Mouse (Mus musculus): Measurements from ENCODE around the gene Dnajc8. TPM values are rescaled to one million over a fixed set of nuclear protein-coding genes. Genes with fewer than 3 reads are reported as not detected.

Gene Dnajc8
- polyA plus RNA-seq, 1 experiment from 2014 or later = 132 TPM

DNA sequence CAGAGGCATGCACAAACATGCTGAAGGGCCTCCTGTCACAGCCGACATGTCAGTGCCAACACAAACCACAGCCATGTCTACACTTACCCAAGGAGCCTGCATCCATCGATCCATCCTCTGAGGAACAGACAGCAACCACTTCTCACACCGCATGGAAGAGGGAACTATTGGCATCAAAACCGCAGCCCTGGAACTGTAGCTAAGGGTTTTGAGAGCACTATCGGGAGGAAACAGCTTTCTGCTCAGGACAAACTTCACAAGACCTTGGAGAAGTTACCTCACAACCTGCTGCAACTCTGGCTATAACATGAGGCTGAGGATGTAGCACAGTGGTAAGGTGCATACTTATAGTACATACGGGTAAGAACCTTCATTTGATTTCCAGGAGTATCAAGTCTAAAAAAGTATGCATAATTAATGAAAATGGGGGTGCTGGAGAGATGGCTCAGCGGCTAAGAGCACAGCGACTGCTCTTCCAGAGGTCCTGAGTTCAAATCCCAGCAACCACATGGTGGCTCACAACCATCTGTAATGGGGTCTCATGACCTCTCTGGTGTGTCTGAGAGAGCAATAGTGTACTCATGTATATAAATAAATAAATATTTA is 7.3 kb upstream of the Dnajc8 start:
- Histone ChIP-seq H3K27me3 (replicated peaks; ENCODE audit: control insufficient read depth, insufficient read depth, low read length) (no peaks in the 10 kb centered on the region), H3K27ac (ENCODE audit: low read length) (no peak overlapping the region), H3K4me1 (replicated peaks; ENCODE audit: control insufficient read depth, insufficient read depth, low read length) (peaks cover 15% of the 10 kb centered on the region), H3K4me3 (replicated peaks; ENCODE audit: low read length) (no peak overlapping the region), H3K9ac (replicated peaks; ENCODE audit: low read depth, low read length) (no peak overlapping the region), H3K4me2 (ENCODE audit: low read length) (no peak overlapping the region), H3K36me3 (ENCODE audit: control insufficient read depth, insufficient read depth) (peaks cover 10% of the 10 kb centered on the region), H3K9me3 (ENCODE audit: control insufficient read depth, low read length) (no peaks in the 10 kb centered on the region)
- no peak for ATAC-seq
- 96% methylated on average over 8 of the region's 8 CpGs for WGBS

DNA sequence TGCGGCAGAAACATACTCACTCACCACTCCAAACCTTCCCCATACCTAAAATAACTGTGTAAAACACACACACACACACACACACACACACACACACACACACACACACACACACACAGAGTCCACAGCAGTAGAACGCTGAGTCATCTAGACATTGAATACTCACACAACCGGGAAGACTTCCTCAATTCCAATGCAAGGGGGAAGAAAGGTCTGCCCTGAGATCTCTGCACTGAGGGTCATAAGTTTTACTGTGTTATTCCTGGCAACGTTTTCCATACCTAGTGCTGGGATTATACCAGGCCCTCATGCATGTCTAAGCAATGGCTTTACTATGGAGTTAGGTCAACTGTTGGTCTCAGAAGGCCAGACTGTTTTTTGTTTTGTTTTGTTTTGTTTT is 6.0 kb upstream of the Dnajc8 start:
- H3K9ac ChIP-seq (replicated peaks; ENCODE audit: low read depth, low read length) = no peak overlapping the region
- H3K4me2 ChIP-seq (ENCODE audit: low read length) = no peak overlapping the region
- no peak overlapping the region for H3K4me3 ChIP-seq (replicated peaks; ENCODE audit: low read length)
- ATAC-seq = no peak
- peaks cover 21% of the 10 kb centered on the region for H3K4me1 ChIP-seq (replicated peaks; ENCODE audit: control insufficient read depth, insufficient read depth, low read length)
- 92% methylated on average over 4 of the region's 4 CpGs for WGBS
- no peak overlapping the region for H3K27ac ChIP-seq (ENCODE audit: low read length)
- H3K27me3 ChIP-seq (replicated peaks; ENCODE audit: control insufficient read depth, insufficient read depth, low read length) = no peaks in the 10 kb centered on the region
- no peaks in the 10 kb centered on the region for H3K9me3 ChIP-seq (ENCODE audit: control insufficient read depth, low read length)
- peaks cover 10% of the 10 kb centered on the region for H3K36me3 ChIP-seq (ENCODE audit: control insufficient read depth, insufficient read depth)

DNA sequence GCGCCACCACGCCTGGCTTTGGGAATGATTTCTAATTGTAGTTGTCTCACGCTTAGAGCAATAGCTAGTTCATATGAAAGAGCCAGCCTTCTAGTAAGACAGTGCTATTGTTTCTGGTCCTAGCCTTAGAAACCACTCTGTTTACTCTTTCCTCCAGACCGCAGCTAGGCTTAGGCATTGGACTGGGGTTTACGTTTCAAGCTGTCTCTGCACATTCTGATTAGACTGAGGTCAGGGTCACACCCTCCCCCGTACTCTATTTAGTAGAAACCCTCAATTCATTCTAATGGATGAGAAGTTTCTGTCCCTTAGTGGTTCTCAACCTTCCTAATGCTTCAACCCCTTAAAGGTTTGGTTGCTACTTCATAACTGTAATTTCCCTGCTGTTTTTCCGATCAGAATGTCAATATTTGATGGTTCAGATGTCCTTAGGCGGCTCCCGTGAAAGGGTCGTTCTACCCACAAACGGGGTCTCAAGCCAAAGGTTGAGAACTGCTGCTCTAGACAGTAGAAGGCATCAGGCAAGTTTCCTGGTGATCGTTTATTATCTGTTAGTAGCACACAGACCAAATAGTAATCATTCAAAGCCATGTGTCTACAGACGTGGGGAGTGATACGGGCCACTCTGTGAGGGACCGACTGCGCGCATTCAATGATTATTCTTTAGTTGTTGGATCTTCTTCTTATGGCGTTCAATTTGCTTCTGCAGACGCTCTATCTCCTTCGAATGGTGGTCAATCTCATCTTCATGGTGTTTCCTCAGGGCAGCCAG is 5.1 kb upstream of the Dnajc8 start:
- no peak overlapping the region for H3K4me2 ChIP-seq (ENCODE audit: low read length)
- H3K9ac ChIP-seq (replicated peaks; ENCODE audit: low read depth, low read length) = no peak overlapping the region
- WGBS = 96% methylated on average over 20 of the region's 20 CpGs
- peaks cover 10% of the 10 kb centered on the region for H3K36me3 ChIP-seq (ENCODE audit: control insufficient read depth, insufficient read depth)
- H3K4me3 ChIP-seq (replicated peaks; ENCODE audit: low read length) = no peak overlapping the region
- H3K27ac ChIP-seq (ENCODE audit: low read length) = no peak overlapping the region
- H3K27me3 ChIP-seq (replicated peaks; ENCODE audit: control insufficient read depth, insufficient read depth, low read length) = no peaks in the 10 kb centered on the region
- no peaks in the 10 kb centered on the region for H3K9me3 ChIP-seq (ENCODE audit: control insufficient read depth, low read length)
- no peak for ATAC-seq
- H3K4me1 ChIP-seq (replicated peaks; ENCODE audit: control insufficient read depth, insufficient read depth, low read length) = peaks cover 22% of the 10 kb centered on the region

DNA sequence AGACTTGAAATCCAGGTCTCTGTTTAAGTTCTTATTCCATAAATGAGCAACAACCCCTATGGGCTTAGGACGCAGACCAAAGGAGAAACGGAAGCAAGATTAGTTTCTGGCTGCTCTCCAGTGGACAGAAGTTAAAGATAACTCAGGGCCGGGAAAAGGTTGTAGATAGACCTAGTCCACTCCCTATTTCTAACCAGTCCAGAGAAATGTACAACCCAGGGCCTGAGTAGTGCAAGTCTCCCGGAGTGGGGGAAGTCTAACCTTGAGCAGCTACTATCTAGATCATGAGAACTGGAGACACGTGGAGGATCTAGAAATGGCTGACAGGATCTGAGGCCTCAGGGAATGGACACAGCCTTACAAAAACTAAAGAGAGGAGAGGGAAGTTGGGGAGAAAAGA is 2.9 kb upstream of the Dnajc8 start:
- Histone ChIP-seq H3K4me2 (ENCODE audit: low read length) (peak overlapping the region; percentile 89), H3K9ac (replicated peaks; ENCODE audit: low read depth, low read length) (peak overlapping the region; percentile 85), H3K9me3 (ENCODE audit: control insufficient read depth, low read length) (no peaks in the 10 kb centered on the region), H3K36me3 (ENCODE audit: control insufficient read depth, insufficient read depth) (peaks cover 10% of the 10 kb centered on the region), H3K4me3 (replicated peaks; ENCODE audit: low read length) (peak overlapping the region; percentile 68), H3K27me3 (replicated peaks; ENCODE audit: control insufficient read depth, insufficient read depth, low read length) (no peaks in the 10 kb centered on the region), H3K27ac (ENCODE audit: low read length) (peak overlapping the region; percentile 93), H3K4me1 (replicated peaks; ENCODE audit: control insufficient read depth, insufficient read depth, low read length) (peaks cover 36% of the 10 kb centered on the region)
- WGBS = 15% methylated on average over 5 of the region's 5 CpGs
- no peak for ATAC-seq

DNA sequence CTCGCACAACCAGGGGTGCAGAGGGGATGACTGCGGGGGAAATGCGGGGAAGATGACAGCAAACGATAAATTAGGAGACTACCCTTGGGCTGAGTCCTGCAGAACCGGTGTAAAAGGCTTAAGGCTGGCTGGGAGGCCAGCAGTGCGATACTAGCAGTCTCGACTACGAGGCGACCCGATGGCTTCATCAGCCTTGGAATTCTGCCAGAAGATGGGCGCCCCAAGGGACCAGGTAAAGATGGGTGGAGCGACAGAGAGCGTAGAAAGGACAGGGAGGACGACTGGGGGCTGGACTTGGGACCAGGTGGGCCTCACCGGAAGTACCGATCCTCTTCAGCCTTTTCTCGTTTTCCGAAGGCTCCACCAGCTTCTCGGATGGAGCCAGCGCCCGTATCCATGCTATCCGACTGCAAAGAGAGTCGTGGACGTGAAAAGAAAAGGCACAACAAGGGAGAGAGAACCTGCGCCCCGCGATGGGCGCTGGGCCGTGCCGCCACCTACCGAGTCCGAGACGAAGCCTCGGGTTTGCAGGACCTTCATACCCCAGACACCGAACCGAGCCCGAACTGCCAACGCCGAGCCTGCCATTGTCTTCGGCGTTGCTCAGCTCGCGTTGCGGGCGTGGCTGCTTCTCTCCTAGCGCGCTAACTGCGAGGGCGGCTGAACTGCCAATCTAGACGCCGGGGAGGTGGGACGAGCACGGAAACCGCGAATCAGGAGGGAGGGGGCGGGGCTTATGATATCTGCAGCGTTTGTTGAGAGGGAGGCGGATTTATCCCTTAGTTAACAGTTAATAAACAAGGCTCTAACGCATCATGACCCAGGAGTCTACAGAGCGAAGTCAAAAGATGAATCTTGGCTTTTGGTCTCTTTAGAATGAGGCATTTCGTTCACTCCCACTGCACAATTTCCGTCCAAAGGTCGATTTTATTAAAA is 2.1 kb upstream of the Dnajc8 start, which contains the start of gene Atpif1:
Gene Atpif1, minus strand, starts transcription at position 679 of the 936 bp plus-strand sequence.
- peak within 1 kb of the TSS; percentile 89 for H3K4me2 ChIP-seq (ENCODE audit: low read length)
- WGBS = under 1% methylated on average over 63 of the region's 63 CpGs

DNA sequence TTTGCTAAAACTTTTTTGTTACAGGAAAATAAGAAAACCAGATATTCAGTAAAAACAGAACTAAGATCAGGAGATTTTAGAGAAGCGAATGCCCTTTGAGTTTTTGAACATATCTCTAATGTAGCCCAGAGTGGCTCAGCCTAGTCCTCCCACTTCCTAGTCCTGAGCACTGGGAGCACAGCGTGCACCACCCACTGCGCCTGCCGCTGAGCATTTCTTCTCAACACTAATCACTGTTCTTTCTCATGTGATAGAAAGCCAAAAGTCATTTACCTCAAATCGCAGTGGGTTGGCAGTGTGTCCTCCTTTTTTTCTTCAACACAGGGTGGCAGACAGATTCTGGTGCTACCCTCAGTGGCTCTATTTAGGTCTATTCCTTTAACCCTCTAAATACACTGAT is 4.1 kb downstream of the Dnajc8 start:
- Histone ChIP-seq H3K36me3 (ENCODE audit: control insufficient read depth, insufficient read depth) (peaks cover 19% of the 10 kb centered on the region), H3K27me3 (replicated peaks; ENCODE audit: control insufficient read depth, insufficient read depth, low read length) (no peaks in the 10 kb centered on the region)
- WGBS = 91% methylated on average over 5 of the region's 5 CpGs

More for the DNA sequence above, 2.1 kb upstream of the Dnajc8 start, which contains the start of gene Atpif1:
- Histone ChIP-seq H3K27ac (ENCODE audit: low read length) (peak within 1 kb of the TSS; percentile 93), H3K4me3 (replicated peaks; ENCODE audit: low read length) (peak within 1 kb of the TSS; percentile 68), H3K9ac (replicated peaks; ENCODE audit: low read depth, low read length) (peak within 1 kb of the TSS; percentile 85), H3K36me3 (ENCODE audit: control insufficient read depth, insufficient read depth) (peaks cover 8% of the 10 kb centered on the region), H3K27me3 (replicated peaks; ENCODE audit: control insufficient read depth, insufficient read depth, low read length) (no peaks in the 10 kb centered on the region), H3K4me1 (replicated peaks; ENCODE audit: control insufficient read depth, insufficient read depth, low read length) (peaks cover 36% of the 10 kb centered on the region), H3K9me3 (ENCODE audit: control insufficient read depth, low read length) (no peaks in the 10 kb centered on the region)
- peak; percentile 95 for ATAC-seq

DNA sequence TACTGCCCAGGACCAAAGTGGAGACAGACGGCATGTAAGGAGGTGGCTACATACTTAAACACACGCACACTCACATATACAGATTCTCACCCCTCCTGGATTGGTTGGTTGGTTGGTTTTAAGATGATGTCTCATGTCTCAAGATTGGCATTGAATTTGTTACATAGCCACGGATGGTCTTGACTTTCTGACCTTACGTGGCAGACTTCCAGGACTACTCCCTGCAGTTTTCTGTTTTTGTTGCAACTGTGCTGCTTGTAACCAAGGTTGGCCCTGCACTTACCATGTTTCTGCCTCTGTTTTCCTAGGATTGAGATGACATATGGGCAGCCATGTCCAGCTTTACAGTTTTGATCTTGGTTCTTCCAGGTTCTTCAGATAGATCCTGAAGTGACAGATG is 6.1 kb downstream of the Dnajc8 start:
- 84% methylated on average over 4 of the region's 4 CpGs for WGBS
- no peak overlapping the region for H3K9ac ChIP-seq (replicated peaks; ENCODE audit: low read depth, low read length)
- H3K4me2 ChIP-seq (ENCODE audit: low read length) = no peak overlapping the region
- H3K4me1 ChIP-seq (replicated peaks; ENCODE audit: control insufficient read depth, insufficient read depth, low read length) = peaks cover 11% of the 10 kb centered on the region
- H3K27me3 ChIP-seq (replicated peaks; ENCODE audit: control insufficient read depth, insufficient read depth, low read length) = no peaks in the 10 kb centered on the region
- H3K4me3 ChIP-seq (replicated peaks; ENCODE audit: low read length) = no peak overlapping the region
- no peaks in the 10 kb centered on the region for H3K9me3 ChIP-seq (ENCODE audit: control insufficient read depth, low read length)
- H3K27ac ChIP-seq (ENCODE audit: low read length) = no peak overlapping the region
- no peak for ATAC-seq
- H3K36me3 ChIP-seq (ENCODE audit: control insufficient read depth, insufficient read depth) = peaks cover 24% of the 10 kb centered on the region

More for the DNA sequence above, 4.1 kb downstream of the Dnajc8 start:
- no peaks in the 10 kb centered on the region for H3K9me3 ChIP-seq (ENCODE audit: control insufficient read depth, low read length)
- H3K4me1 ChIP-seq (replicated peaks; ENCODE audit: control insufficient read depth, insufficient read depth, low read length) = peaks cover 17% of the 10 kb centered on the region
- H3K4me2 ChIP-seq (ENCODE audit: low read length) = no peak overlapping the region
- H3K4me3 ChIP-seq (replicated peaks; ENCODE audit: low read length) = no peak overlapping the region
- no peak overlapping the region for H3K9ac ChIP-seq (replicated peaks; ENCODE audit: low read depth, low read length)
- no peak for ATAC-seq
- no peak overlapping the region for H3K27ac ChIP-seq (ENCODE audit: low read length)

DNA sequence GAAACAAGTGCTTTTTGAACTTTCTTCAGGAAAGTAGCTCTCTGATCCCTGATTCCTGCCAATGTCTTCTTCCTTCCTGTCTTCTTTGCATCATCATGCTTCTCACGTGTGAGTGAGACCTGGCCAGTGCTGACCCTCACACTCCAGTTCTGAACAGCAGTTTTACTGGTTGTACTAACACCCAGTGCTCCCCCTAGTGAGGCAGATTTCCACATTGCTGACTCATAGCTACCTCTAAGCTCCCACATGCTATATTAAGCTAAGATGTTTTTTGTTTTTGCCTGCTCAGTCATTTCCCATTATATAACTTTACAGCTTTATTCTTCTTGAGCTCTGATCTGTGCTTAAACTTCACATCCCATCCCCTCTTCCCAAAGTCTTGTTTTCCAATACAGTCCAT is 7.4 kb downstream of the Dnajc8 start:
- no peak for ATAC-seq
- Histone ChIP-seq H3K9me3 (ENCODE audit: control insufficient read depth, low read length) (no peaks in the 10 kb centered on the region), H3K4me1 (replicated peaks; ENCODE audit: control insufficient read depth, insufficient read depth, low read length) (no peaks in the 10 kb centered on the region), H3K4me3 (replicated peaks; ENCODE audit: low read length) (no peak overlapping the region), H3K27me3 (replicated peaks; ENCODE audit: control insufficient read depth, insufficient read depth, low read length) (no peaks in the 10 kb centered on the region), H3K27ac (ENCODE audit: low read length) (no peak overlapping the region), H3K36me3 (ENCODE audit: control insufficient read depth, insufficient read depth) (peaks cover 32% of the 10 kb centered on the region), H3K4me2 (ENCODE audit: low read length) (no peak overlapping the region), H3K9ac (replicated peaks; ENCODE audit: low read depth, low read length) (no peak overlapping the region)
- WGBS = 73% methylated on average over 1 of the region's 1 CpGs

DNA sequence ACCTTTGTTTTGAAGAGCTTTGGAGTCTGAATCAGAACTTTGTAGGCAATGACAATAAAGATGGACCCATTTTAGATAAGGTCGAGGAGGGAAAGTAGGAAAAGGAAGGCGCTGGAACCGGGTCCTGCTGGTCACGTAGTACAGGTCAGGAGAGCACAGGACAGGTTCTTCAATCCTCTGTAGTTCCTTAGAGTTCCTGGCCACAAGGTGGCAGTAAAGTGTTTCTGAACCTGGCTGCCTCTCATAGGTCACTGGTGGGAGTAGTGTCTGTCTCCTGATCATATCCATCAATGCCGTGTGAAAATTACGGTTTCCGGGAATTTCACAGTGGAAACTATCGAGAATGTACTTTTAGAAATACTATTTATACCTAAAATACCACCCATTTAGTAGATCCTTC is 10.5 kb downstream of the Dnajc8 start:
- no peaks in the 10 kb centered on the region for H3K9me3 ChIP-seq (ENCODE audit: control insufficient read depth, low read length)
- H3K4me2 ChIP-seq (ENCODE audit: low read length) = no peak overlapping the region
- no peak overlapping the region for H3K27ac ChIP-seq (ENCODE audit: low read length)
- H3K4me1 ChIP-seq (replicated peaks; ENCODE audit: control insufficient read depth, insufficient read depth, low read length) = no peaks in the 10 kb centered on the region
- WGBS = 48% methylated on average over 8 of the region's 8 CpGs
- peaks cover 40% of the 10 kb centered on the region for H3K36me3 ChIP-seq (ENCODE audit: control insufficient read depth, insufficient read depth)
- H3K27me3 ChIP-seq (replicated peaks; ENCODE audit: control insufficient read depth, insufficient read depth, low read length) = no peaks in the 10 kb centered on the region
- no peak overlapping the region for H3K9ac ChIP-seq (replicated peaks; ENCODE audit: low read depth, low read length)
- H3K4me3 ChIP-seq (replicated peaks; ENCODE audit: low read length) = no peak overlapping the region
- no peak for ATAC-seq

Data from forebrain, embryonic 16.5 days (tissue).